Mouse (Mus musculus) cortical plate, adult 2 months (tissue): ENCODE measurements around the gene Tmigd1.

Experiments
- CTCF ChIP-seq: fragments of 200-500 bp; IDR thresholded peaks from 2 replicates; pipeline ENCODE4 v1.5.1; 2011; ENCODE audit warnings: mild to moderate bottlenecking, control low read depth, low read length; ENCODE audit not compliant: insufficient read depth; ENCODE audit errors: extremely low read depth
- POLR2A ChIP-seq: fragments of 200-500 bp; IDR thresholded peaks from 2 replicates; pipeline ENCODE4 v1.6.1; 2011; ENCODE audit warnings: mild to moderate bottlenecking, low read length, control low read depth; ENCODE audit not compliant: insufficient read depth; ENCODE audit errors: extremely low read depth

DNA sequence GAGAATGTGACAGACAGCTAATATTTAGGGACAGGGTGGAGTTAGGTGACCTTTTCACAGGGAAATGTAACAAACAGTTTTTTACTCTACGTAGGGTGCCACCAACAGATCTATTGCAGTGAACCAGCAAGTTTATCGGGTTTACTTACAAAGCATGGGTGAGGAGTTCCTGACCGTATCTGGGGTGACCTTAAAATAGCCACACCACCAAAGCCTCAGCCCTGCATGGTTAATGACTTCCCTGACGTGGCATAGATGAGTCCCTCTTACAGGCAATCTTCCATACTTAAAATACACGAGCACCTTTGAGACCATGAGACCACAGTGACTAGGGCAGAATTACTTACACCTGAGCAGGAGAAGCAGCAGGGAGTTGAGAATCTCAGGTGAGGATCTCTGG lies 43.2 kb upstream of the Tmigd1 start:
- TF ChIP-seq CTCF: no peak
- TF ChIP-seq POLR2A: no peak
